Mouse (Mus musculus) Patski (cell line): ENCODE data around the gene Fam135a. TPM values are rescaled to one million over a fixed set of nuclear protein-coding genes. Genes with fewer than 3 reads are reported as not detected.

Experiments used
- ATAC-seq: fragments of 100-300 bp; one replicate; pipeline ENCODE4 v1.8.0; 2021
- CTCF ChIA-PET: fragments of 350-600 bp; sonication (Branson Sonifier 250); formaldehyde crosslinking; loops from one replicate; lab custom pipeline; 2022; ENCODE audit warnings: inconsistent platforms; lab: Charles Lee
- POLR2A ChIA-PET: fragments of 350-600 bp; sonication (Branson Sonifier 250); formaldehyde crosslinking; loops from one replicate; lab custom pipeline; 2022; ENCODE audit warnings: antibody characterized with exemption, inconsistent platforms; lab: Charles Lee
- DNase-seq: peaks from one replicate; pipeline ENCODE4 v3.0.0-alpha.2; 2011; ENCODE audit warnings: low read depth, low spot score
- H3K27me3 ChIP-seq: fragments of 371-371 bp; one replicate; pipeline ENCODE4 v1.5.1; 2021
- CTCF ChIP-seq: fragments of 100-300 bp; IDR thresholded peaks from one replicate; pipeline ENCODE4 v1.5.1; 2021
- in situ Hi-C: fragments of 300-500 bp; cut with MboI; formaldehyde crosslinking; loops from 3 replicates; pipeline ENCODE4 v1.11.1; 2018; ENCODE audit warnings: low pct_unique_long_range_greater_than_20kb, mixed read lengths
- polyA plus RNA-seq: library from polyadenylated mRNA; unstranded; gene quantifications from one replicate; pipeline ENCODE4 v1.2.3, GENCODE M21; 2021

Gene Fam135a
- polyA plus RNA-seq, 1 experiment from 2014 or later: 55.5 TPM

DNA sequence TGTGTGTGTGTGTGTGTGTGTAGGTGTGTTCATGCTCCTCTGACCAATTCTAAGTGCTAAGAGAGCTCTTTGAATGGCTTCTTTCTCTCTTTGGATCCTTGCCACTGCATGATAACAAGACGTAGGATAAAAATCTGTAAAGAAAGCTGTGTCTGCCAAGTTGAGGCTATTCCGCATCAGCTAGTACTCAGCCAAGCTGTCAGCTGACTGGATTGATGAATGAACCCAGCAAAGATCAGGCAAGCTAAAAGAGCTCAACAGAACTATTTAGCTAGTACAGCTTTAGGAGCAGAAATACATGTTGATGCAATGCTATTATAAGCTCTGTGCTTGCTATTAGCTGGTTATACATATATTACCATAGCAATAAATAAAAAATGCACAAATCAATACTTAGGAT is 25.7 kb downstream of the Fam135a start:
- CTCF ChIA-PET: interaction anchor here (0.7 to 5.3 kb wide), 8 partner anchors 9 to 43 kb away, joined by 3 to 30 read pairs (median 4); no protein-coding TSS in a partner anchor
- ATAC-seq: no peak
- H3K27me3 ChIP-seq: no peaks in the 10 kb centered on the region
- no peak for DNase-seq
- in situ Hi-C loops: no loop called here
- POLR2A ChIA-PET: no interaction called here
- no peak for TF ChIP-seq CTCF

DNA sequence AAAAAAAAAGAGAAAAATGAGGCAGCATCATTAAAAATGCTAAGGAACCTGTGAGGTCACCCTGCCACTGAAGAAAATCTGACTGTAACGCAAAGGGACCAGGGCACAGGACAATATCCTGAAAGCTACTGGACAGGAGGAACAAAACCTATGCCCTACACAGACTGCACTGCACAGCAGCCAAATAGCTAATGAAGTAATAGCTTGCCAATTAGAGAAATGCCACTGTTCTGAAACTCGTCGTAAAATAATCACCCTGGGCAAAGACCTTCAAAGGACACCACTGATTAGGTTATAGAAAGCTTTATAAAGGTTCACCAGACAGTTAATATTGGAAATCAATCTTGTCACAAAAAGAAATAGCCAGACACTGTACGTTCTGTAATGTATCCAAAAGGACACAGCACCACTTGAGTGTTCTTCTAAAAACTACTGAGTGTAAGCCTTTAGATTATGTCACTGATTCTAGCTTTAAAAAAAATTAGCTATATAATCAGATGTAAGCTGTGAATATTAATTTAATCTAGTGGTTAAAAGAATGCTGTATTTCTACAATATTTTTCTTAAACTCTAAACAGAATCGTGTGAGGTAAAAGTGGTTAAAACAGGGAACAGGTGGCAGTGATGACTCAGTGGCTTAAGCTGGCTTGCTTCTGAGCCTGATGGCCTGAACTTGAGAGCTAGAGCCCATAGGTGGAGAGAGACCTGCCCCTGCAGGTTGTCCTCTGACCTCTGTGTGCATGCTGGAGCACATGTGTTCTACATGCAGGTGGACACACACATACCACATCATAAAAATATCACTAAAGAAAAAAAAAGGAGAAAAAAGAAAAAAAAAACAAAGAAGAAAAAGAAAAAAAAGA is 26.5 kb downstream of the Fam135a start:
- ChIA-PET POLR2A (no interaction called here), CTCF (interaction anchor here (0.7 to 5.3 kb wide), 8 partner anchors 9 to 26 kb away, joined by 3 to 30 read pairs (median 4); no protein-coding TSS in a partner anchor)
- no peak for TF ChIP-seq CTCF
- no peak for DNase-seq
- in situ Hi-C loops: no loop called here
- no peaks in the 10 kb centered on the region for H3K27me3 ChIP-seq
- no peak for ATAC-seq

DNA sequence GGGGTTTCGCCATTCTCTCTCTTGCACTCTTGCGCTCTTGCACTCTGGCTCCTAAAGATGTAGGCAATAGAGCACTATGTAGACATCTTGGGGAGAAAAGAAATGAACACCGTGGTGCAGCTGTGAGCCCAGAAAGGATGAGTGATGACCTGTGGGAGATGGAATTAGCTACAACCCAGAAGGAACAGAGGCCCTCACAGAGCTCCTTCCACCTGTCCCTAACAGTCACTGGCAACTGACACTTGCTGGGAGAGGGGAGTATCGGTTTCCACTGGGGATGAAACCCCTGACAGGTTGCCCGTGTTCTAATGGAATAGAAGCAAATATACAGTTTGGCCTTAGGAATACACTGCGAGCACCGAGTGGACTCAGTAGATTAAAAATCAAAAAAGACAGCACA is 31.3 kb downstream of the Fam135a start:
- DNase-seq (no peak), ATAC-seq (no peak)
- ChIA-PET POLR2A (interaction anchor here (0.6 to 0.7 kb wide), 2 partner anchors 9 to 794 kb away, joined by 4 to 5 read pairs; no protein-coding TSS in a partner anchor), CTCF (interaction anchor here (1.0 to 1.1 kb wide), 2 partner anchors 8 to 11 kb away, joined by 3 read pairs; no protein-coding TSS in a partner anchor)
- TF ChIP-seq CTCF: no peak
- H3K27me3 ChIP-seq: no peaks in the 10 kb centered on the region
- in situ Hi-C loops: no loop called here

DNA sequence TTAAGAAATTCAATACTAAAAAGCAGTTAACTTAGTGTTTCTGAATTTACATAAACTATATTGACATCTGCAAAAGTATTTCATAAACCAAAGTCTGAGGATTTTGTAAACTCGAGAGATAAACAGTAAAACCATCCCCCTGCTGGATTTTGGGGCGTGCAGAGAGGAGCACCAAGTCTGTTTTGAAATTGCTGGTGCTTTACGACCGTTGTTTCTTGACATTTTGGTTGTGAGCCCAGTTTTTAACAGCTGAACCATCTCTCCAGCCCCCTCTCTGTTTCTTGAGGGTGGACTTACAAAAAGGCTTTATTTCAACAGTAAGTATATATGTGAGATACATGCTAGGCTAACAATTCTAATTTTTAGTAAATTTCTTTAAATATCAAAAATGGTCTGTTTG is 33.4 kb downstream of the Fam135a start:
- in situ Hi-C loops: no loop called here
- DNase-seq (no peak), ATAC-seq (no peak)
- no peaks in the 10 kb centered on the region for H3K27me3 ChIP-seq
- TF ChIP-seq CTCF: no peak
- ChIA-PET POLR2A (no interaction called here), CTCF (no interaction called here)

DNA sequence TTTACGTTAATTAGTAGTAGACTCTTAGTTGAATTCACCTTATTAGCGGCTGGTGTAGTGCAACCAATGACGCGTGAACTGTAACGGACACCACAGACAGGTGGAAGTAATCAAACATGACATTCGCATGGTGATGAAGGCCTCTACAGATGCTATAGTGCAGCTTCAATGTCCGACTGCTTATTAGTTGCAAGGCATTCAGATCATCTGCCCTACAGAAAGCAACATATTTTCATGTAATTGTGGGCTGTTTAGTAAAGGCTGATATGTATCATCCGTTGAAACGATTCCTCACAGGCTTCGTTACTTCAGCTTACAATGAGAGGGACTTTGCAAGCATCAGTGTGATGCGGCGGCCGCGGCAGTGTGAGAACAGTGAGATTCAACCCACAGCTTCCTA is 44.4 kb downstream of the Fam135a start:
- in situ Hi-C loops: no loop called here
- TF ChIP-seq CTCF: no peak
- ATAC-seq (no peak), DNase-seq (no peak)
- POLR2A ChIA-PET: no interaction called here
- CTCF ChIA-PET: interaction anchor here (0.9 to 1.1 kb wide), 2 partner anchors 12 to 18 kb away, joined by 3 read pairs; no protein-coding TSS in a partner anchor
- H3K27me3 ChIP-seq: no peaks in the 10 kb centered on the region

DNA sequence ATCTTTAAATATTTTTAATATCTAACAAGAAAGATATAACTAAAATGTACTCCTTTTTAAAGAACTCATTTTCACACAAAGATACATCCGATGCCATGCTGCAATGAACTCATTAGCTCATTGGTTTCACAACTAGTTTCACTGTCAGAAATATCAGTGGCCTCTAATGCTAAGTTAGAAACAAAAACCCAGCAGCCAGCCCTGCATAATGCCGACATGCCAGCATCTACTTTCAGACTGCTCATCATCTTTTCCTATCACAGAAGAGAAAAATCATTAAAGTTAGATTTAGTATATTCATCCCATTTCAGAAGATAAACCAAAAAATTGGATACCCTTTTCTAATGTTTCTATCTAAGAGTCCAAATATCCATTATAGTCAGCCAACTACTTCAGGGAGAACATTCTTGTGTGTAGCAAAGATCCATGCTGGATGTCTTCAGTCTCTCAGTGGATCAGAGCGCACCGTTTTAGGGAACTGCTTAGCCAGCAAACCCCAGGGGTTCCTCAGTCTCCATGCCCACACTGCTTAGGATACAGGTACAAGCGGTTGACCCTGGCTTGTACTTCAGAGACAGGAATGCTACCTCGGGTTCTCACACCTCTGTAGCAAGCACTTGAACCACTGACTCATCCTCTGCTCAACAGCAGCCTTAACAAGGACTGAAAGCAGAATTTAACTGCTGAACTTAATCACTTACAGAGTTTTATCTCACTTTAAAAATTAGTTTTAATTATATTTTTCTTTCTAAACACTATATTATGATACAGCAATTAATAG is 53.2 kb downstream of the Fam135a start:
- in situ Hi-C loops: no loop called here
- ATAC-seq (no peak), DNase-seq (no peak)
- POLR2A ChIA-PET: no interaction called here
- H3K27me3 ChIP-seq: no peaks in the 10 kb centered on the region
- CTCF ChIA-PET: interaction anchor here (1.4 kb wide), 1 partner anchor 15 kb away, joined by 3 read pairs; no protein-coding TSS in a partner anchor
- TF ChIP-seq CTCF: no peak

DNA sequence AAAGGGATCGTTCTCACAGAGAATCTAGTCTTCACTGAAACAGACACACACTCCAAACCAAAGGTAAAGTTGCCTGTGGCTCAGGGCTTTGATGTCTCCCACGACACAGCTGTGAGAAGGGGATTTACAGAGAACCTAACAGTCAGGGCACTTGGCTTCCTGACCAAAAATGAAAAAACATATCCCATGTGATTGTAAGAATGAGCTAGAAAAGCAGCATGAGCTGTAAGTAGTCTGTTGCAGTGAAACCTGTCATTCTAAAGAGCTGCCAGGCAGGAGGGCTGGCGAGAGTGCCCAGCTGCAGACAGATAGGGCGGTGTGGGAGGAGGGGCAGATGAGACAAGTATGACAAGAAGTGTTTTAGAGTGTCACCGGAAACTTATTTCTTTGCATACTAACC is 54.5 kb downstream of the Fam135a start:
- no peaks in the 10 kb centered on the region for H3K27me3 ChIP-seq
- in situ Hi-C loops: no loop called here
- ChIA-PET POLR2A (no interaction called here), CTCF (no interaction called here)
- ATAC-seq (no peak), DNase-seq (no peak)
- TF ChIP-seq CTCF: no peak

DNA sequence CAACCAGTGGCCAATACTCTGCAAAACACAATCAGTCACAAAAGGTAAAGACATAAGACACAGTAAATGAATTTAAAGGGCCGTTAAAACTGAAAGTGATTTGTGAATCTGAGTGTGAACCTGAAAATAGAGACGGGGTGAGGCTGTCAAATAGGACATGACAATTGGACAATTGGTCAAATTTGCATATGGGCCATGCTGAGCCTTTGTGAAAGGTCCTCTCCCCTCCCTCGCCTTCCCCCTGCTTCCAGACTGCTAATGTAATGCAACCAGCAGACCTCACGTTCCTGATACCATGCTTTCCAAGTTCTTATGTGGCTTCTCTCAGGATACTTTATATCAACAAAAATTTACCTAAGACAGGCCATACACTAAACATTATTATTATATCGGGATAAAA is 57.1 kb downstream of the Fam135a start:
- DNase-seq (no peak), ATAC-seq (no peak)
- H3K27me3 ChIP-seq: no peaks in the 10 kb centered on the region
- ChIA-PET CTCF (no interaction called here), POLR2A (no interaction called here)
- in situ Hi-C loops: no loop called here
- no peak for TF ChIP-seq CTCF

DNA sequence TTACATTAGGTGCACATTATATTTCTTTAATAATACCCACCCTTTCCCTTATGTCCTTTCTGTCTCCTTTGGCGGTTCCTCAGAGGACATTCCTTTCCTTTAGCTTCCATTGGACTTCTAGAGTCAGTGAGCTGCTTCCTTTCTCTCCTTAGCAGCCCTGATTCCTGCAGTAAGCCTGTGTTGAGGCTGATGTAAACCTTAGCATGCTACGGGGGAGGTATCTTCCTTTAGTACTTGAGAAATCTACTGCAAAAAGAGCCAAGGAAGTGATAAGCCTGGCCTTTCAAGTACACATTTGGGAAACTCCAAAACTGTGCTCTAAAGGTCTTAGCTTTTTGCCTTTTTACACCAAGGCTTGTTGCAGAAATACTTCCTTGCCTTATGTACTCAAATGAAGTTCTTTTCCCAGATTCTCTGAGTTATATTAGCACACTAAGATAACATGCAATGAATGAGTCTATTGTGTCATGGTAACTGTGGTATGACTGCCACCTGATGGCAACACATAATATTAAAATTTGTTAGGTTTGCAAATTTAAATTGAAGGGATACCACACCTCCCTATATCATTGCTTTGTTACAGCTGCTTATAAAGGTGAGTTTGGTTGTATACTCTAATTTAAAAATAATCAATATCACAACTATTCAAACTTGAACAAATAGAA is 66.2 kb downstream of the Fam135a start:
- in situ Hi-C loops: loop anchor here (10.0 kb wide), 1 partner anchor 209 kb away; no protein-coding TSS in a partner anchor
- POLR2A ChIA-PET: no interaction called here
- DNase-seq (no peak), ATAC-seq (no peak)
- TF ChIP-seq CTCF: no peak
- CTCF ChIA-PET: interaction anchor here (1.1 kb wide), 1 partner anchor 22 kb away, joined by 3 read pairs; no protein-coding TSS in a partner anchor
- H3K27me3 ChIP-seq: no peaks in the 10 kb centered on the region

DNA sequence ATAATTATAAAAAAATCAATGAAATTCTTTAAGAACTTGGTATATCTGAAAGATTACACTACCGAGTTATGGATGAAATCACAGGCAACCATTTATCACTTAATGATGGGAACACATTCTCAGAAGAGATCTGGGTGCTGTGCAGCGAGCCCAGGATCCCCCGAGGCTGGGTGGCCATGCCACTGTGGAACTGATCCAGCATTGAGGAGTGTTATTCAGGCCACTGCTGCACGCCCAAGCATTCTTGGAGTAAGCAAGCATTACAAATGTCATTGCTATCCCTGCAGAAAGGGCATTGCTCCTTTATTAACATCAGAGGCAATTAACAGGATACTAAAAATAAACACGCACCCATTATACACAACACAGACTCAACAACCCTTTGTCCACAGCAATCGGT is 89.3 kb downstream of the Fam135a start:
- ATAC-seq: no peak

More for the DNA sequence above, 89.3 kb downstream of the Fam135a start:
- no peak for DNase-seq
- POLR2A ChIA-PET: no interaction called here
- H3K27me3 ChIP-seq: no peaks in the 10 kb centered on the region
- CTCF ChIA-PET: no interaction called here
- TF ChIP-seq CTCF: no peak
- in situ Hi-C loops: no loop called here
